Mouse (Mus musculus) forebrain, embryonic 11.5 days (tissue): ENCODE data around the gene Cldn3. TPM values are rescaled to one million over a fixed set of nuclear protein-coding genes. Genes with fewer than 3 reads are reported as not detected.

Experiments
- ATAC-seq: fragments of 200-750 bp; cut with Nextera tagmentation; replicated peaks from 2 replicates; pipeline ENCODE4 v1.8.0; 2017; ENCODE audit warnings: moderate TSS enrichment; ENCODE audit not compliant: low FRiP score
- DNase-seq: peaks from one replicate; pipeline ENCODE4 v3.0.0-alpha.2; 2017; ENCODE audit warnings: low spot score
- H3K27ac ChIP-seq: fragments of 300-500 bp; sonication (generic); 2 replicates; pipeline ENCODE4 v1.5.1; 2014; ENCODE audit warnings: low read depth, low read length
- H3K27me3 ChIP-seq: fragments of 300-500 bp; sonication (generic); 2 replicates; pipeline ENCODE4 v1.6.1; 2014; ENCODE audit warnings: mild to moderate bottlenecking, low read length, mixed read lengths; ENCODE audit not compliant: control insufficient read depth, insufficient read depth
- H3K36me3 ChIP-seq: fragments of 300-500 bp; sonication (generic); 2 replicates; pipeline ENCODE4 v1.6.1; 2014; ENCODE audit warnings: mild to moderate bottlenecking, low read length, moderate library complexity, mixed read lengths; ENCODE audit not compliant: control insufficient read depth, insufficient read depth
- H3K4me1 ChIP-seq: fragments of 300-500 bp; sonication (generic); replicated peaks from 2 replicates; pipeline ENCODE4 v1.6.1; 2014; ENCODE audit warnings: low read length, mixed read lengths; ENCODE audit not compliant: control insufficient read depth, insufficient read depth
- H3K4me2 ChIP-seq: fragments of 300-500 bp; sonication (generic); 2 replicates; pipeline ENCODE4 v1.6.1; 2014; ENCODE audit warnings: low read depth, mild to moderate bottlenecking, low read length, moderate library complexity, mixed read lengths; ENCODE audit not compliant: severe bottlenecking
- H3K4me3 ChIP-seq: fragments of 300-500 bp; sonication (generic); 2 replicates; pipeline ENCODE4 v1.5.1; 2014; ENCODE audit warnings: low read depth, low read length
- H3K9ac ChIP-seq: fragments of 300-500 bp; sonication (generic); 2 replicates; pipeline ENCODE4 v1.6.1; 2014; ENCODE audit warnings: low read length
- H3K9me3 ChIP-seq: fragments of 300-500 bp; sonication (generic); 2 replicates; pipeline ENCODE4 v1.6.1; 2016; ENCODE audit warnings: low read length, mixed read lengths; ENCODE audit not compliant: control insufficient read depth
- WGBS: fragments of 180-500 bp; shearing (Covaris S2); extraction: QIAGEN DNeasy Blood & Tissue Kit; methylation state at CpG from one replicate; pipeline ENCODE4 v1.1.7; 2014; 5-methylcytosine and 5-hydroxymethylcytosine counted together
- polyA plus RNA-seq: library from polyadenylated mRNA; unstranded; fragments of >200 nt; fragmentation: Nextera tagmentation; extraction: Ambion mirVana; gene quantifications from 2 replicates; pipeline ENCODE4 v1.2.1, GENCODE M21; 2014

Gene Cldn3
- polyA plus RNA-seq, 1 experiment from 2014 or later, result 4.4 TPM

GRCm38 (mm10) chr5:135002151-135002550 is 16.1 kb downstream of the Cldn3 start:
- no peaks in the 10 kb centered on the region for H3K27me3 ChIP-seq
- no peak for ATAC-seq
- no peak overlapping the region for H3K4me3 ChIP-seq
- DNase-seq, result no peak
- H3K9me3 ChIP-seq, result no peaks in the 10 kb centered on the region
- no peak overlapping the region for H3K9ac ChIP-seq
- no peaks in the 10 kb centered on the region for H3K36me3 ChIP-seq
- H3K27ac ChIP-seq, result no peak overlapping the region
- no peak overlapping the region for H3K4me2 ChIP-seq
- WGBS, result 70% methylated on average over 5 of the region's 5 CpGs
- peaks cover 5% of the 10 kb centered on the region; the same call in 1 of the 2 replicates for H3K4me1 ChIP-seq

GRCm38 (mm10) chr5:135007802-135008571 is 22.0 kb downstream of the Cldn3 start:
- DNase-seq, result no peak
- peak overlapping the region; percentile 75 for H3K4me2 ChIP-seq
- no peaks in the 10 kb centered on the region; the same call in 1 of the 2 replicates for H3K27me3 ChIP-seq
- H3K36me3 ChIP-seq, result no peaks in the 10 kb centered on the region
- no peak for ATAC-seq
- no peaks in the 10 kb centered on the region for H3K9me3 ChIP-seq
- peak overlapping the region; percentile 69 for H3K9ac ChIP-seq
- peaks cover 5% of the 10 kb centered on the region; the same call in 1 of the 2 replicates for H3K4me1 ChIP-seq
- 29% methylated on average over 16 of the region's 16 CpGs for WGBS
- H3K27ac ChIP-seq, result peak overlapping the region; percentile 94
- peak overlapping the region; percentile 57 for H3K4me3 ChIP-seq

GRCm38 (mm10) chr5:135008671-135009589 is 22.9 kb downstream of the Cldn3 start, which contains the start of gene Abhd11:
Gene Abhd11, plus strand, starts transcription at chr5:135009152.
- Histone ChIP-seq H3K4me1 (peaks cover 5% of the 10 kb centered on the region; the same call in 1 of the 2 replicates), H3K36me3 (no peaks in the 10 kb centered on the region), H3K4me3 (peak within 1 kb of the TSS; percentile 57), H3K27ac (peak within 1 kb of the TSS; percentile 94), H3K4me2 (peak within 1 kb of the TSS; percentile 75), H3K9ac (peak within 1 kb of the TSS; percentile 69), H3K27me3 (no peaks in the 10 kb centered on the region; the same call in 1 of the 2 replicates), H3K9me3 (no peaks in the 10 kb centered on the region)
- whole genome bisulfite sequencing, result under 1% methylated on average over 52 of the region's 52 CpGs
- ATAC-seq (peak; percentile 89), DNase-seq (peak; percentile 99)

- ATAC-seq, result peak; percentile 77
- peak; percentile 90 for DNase-seq
- Histone ChIP-seq H3K4me3 (peak overlapping the region; percentile 57), H3K9me3 (no peaks in the 10 kb centered on the region), H3K4me1 (peaks cover 5% of the 10 kb centered on the region; the same call in 1 of the 2 replicates), H3K27me3 (no peaks in the 10 kb centered on the region; the same call in 1 of the 2 replicates), H3K4me2 (peak overlapping the region; percentile 75), H3K27ac (peak overlapping the region; percentile 94), H3K9ac (peak overlapping the region; percentile 63), H3K36me3 (no peaks in the 10 kb centered on the region)
- under 1% methylated on average over 37 of the region's 37 CpGs for WGBS
Observed at GRCm38 (mm10) chr5:135009590-135010319, 23.7 kb downstream of the Cldn3 start.

- Histone ChIP-seq H3K4me1 (peaks cover 5% of the 10 kb centered on the region; the same call in 1 of the 2 replicates), H3K36me3 (no peaks in the 10 kb centered on the region), H3K9me3 (no peaks in the 10 kb centered on the region), H3K27me3 (no peaks in the 10 kb centered on the region; the same call in 1 of the 2 replicates), H3K9ac (no peak overlapping the region; the same call in 1 of the 2 replicates), H3K4me2 (peak overlapping the region; percentile 75), H3K27ac (no peak overlapping the region), H3K4me3 (peak overlapping the region; percentile 57)
- ATAC-seq (no peak), DNase-seq (no peak)
- WGBS, result 60% methylated on average over 7 of the region's 7 CpGs
Observed at GRCm38 (mm10) chr5:135010320-135010709, 24.3 kb downstream of the Cldn3 start.

- H3K9me3 ChIP-seq, result no peaks in the 10 kb centered on the region
- no peak overlapping the region for H3K27ac ChIP-seq
- DNase-seq, result peak; percentile 55
- WGBS, result 81% methylated on average over 25 of the region's 25 CpGs
- H3K27me3 ChIP-seq, result no peaks in the 10 kb centered on the region; the same call in 1 of the 2 replicates
- no peak for ATAC-seq
- no peak overlapping the region for H3K4me2 ChIP-seq
- no peak overlapping the region for H3K9ac ChIP-seq
- H3K4me1 ChIP-seq, result peaks cover 5% of the 10 kb centered on the region; the same call in 1 of the 2 replicates
- no peak overlapping the region for H3K4me3 ChIP-seq
- H3K36me3 ChIP-seq, result no peaks in the 10 kb centered on the region
Observed at GRCm38 (mm10) chr5:135010841-135011743, 25.1 kb downstream of the Cldn3 start.

GRCm38 (mm10) chr5:135011809-135012613 is 26.0 kb downstream of the Cldn3 start:
- H3K4me3 ChIP-seq, result no peak overlapping the region
- H3K9me3 ChIP-seq, result no peaks in the 10 kb centered on the region
- no peaks in the 10 kb centered on the region; the same call in 1 of the 2 replicates for H3K27me3 ChIP-seq
- H3K4me2 ChIP-seq, result no peak overlapping the region
- WGBS, result 26% methylated on average over 26 of the region's 26 CpGs
- no peak overlapping the region for H3K9ac ChIP-seq
- H3K27ac ChIP-seq, result no peak overlapping the region
- ATAC-seq (no peak), DNase-seq (peak; percentile 58)
- H3K36me3 ChIP-seq, result no peaks in the 10 kb centered on the region
- H3K4me1 ChIP-seq, result peaks cover 5% of the 10 kb centered on the region; the same call in 1 of the 2 replicates
